Mouse (Mus musculus): ENCODE data around the gene Insr. TPM values are rescaled to one million over a fixed set of nuclear protein-coding genes. Genes with fewer than 3 reads are reported as not detected.
A peak's percentile ranks its signal among the peaks of the same experiment; 100 is the strongest.

Insr gene
- polyA plus RNA-seq, 1 experiment from 2014 or later = 56.1 TPM

DNA sequence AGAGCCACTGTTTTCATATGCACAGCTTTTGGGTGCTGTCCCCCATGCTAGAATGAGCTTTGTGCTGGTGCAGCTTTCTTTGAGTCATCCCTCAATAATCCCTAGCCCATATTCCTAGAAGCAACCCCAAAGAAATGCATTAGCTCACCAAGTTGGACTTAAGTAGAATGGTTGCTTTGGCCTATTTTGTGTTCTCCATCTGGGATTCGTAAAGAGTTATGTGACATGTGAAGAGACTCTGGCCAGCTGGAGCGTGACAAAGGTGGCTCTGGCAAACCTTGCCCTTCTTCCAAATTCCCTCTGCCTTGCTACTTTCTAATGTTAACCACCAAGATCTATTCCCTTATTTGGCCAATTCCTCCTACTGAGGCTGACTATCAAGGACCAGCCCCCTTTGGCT, 22.7 kb upstream of the Insr start:
- Histone ChIP-seq H3K9me3 (0 out of 2 replicates have a peak, but pooled peaks cover 7% of the 10 kb centered on the region), H3K27me3 (no peaks in the 10 kb centered on the region), H3K4me2 (no peak overlapping the region), H3K4me1 (replicated peaks) (no peaks in the 10 kb centered on the region), H3K27ac (no peak overlapping the region), H3K36me3 (no peaks in the 10 kb centered on the region), H3K4me3 (no peak overlapping the region), H3K9ac (no peak overlapping the region)
- 90% methylated on average over 2 of the region's 2 CpGs for WGBS
- no peak for ATAC-seq (ENCODE audit: low FRiP score)

DNA sequence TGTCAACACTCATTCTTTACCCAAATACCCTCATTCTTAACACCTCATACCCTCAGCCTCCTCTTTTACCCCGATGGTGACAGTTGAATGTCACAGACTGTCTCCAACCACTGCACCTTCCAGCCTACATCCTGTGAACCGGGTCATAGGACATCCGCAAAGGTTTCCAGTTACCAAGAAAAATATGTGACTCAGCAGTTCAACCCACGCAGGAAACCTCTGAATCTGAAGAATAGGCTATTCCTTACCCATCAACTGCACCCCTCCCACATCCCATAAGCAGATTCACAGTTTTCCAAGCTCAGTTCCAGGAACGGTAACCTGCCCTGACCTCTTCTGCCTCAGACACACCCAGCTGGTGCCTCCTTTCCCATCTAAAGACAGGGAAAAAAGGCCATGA, 19.9 kb upstream of the Insr start:
- no peak overlapping the region for H3K27ac ChIP-seq
- WGBS = 85% methylated on average over 5 of the region's 5 CpGs

DNA sequence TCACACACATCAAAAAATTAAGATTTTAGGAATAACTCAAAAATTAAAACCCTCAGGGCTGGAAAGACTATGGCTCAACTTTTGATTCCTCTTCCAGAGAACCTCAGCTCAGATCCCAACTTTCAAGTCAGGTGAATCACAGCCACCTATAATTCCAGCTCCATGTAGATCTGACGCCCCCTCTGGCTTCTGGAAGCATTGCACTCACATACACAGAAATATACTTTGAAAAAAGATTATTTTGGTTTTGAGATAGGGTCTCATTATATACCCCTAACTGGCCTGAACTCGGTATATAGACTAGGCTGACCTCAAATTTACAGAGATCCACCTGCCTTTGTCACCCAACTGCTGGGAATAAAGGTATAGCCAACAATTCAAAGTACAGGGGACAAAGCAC, 6.4 kb upstream of the Insr start:
- ATAC-seq (ENCODE audit: low FRiP score) = no peak
- H3K27me3 ChIP-seq = no peaks in the 10 kb centered on the region
- no peak overlapping the region for H3K27ac ChIP-seq
- WGBS = 33% methylated on average over 2 of the region's 2 CpGs
- H3K9me3 ChIP-seq = no peaks in the 10 kb centered on the region
- no peak overlapping the region for H3K4me3 ChIP-seq
- H3K36me3 ChIP-seq = no peaks in the 10 kb centered on the region
- no peak overlapping the region for H3K9ac ChIP-seq
- no peaks in the 10 kb centered on the region for H3K4me1 ChIP-seq (replicated peaks)
- no peak overlapping the region for H3K4me2 ChIP-seq

More for the DNA sequence above, 19.9 kb upstream of the Insr start:
- no peaks in the 10 kb centered on the region for H3K9me3 ChIP-seq
- H3K4me1 ChIP-seq (replicated peaks) = no peaks in the 10 kb centered on the region
- H3K4me2 ChIP-seq = no peak overlapping the region
- no peak overlapping the region for H3K9ac ChIP-seq
- no peak for ATAC-seq (ENCODE audit: low FRiP score)
- H3K27me3 ChIP-seq = no peaks in the 10 kb centered on the region
- no peak overlapping the region for H3K4me3 ChIP-seq
- no peaks in the 10 kb centered on the region for H3K36me3 ChIP-seq

DNA sequence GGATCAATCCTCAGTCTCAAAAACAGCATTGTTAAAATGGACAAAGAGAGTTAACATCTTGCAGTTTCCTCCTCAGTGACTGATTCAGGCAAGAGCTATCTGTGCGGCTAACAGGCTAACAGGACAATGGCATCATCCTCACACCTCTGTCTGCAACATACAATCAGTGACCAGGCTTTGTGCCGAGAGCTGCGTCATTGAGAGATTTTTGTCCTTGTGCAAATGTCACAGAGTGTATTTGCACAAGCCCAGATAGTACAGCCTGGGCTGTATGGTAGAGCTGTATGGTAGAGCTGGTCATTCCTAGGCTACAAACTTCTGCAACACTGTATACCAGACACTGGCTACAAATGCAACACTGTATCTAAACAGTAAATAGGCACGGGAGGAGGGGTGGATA, 5.2 kb upstream of the Insr start:
- no peak overlapping the region for H3K27ac ChIP-seq
- no peak overlapping the region for H3K9ac ChIP-seq
- H3K4me1 ChIP-seq (replicated peaks) = 0 out of 2 replicates have a peak, but pooled peaks cover 3% of the 10 kb centered on the region
- H3K9me3 ChIP-seq = no peaks in the 10 kb centered on the region
- H3K36me3 ChIP-seq = no peaks in the 10 kb centered on the region
- no peak overlapping the region for H3K4me3 ChIP-seq
- ATAC-seq (ENCODE audit: low FRiP score) = no peak
- WGBS = 85% methylated on average over 4 of the region's 4 CpGs
- H3K27me3 ChIP-seq = no peaks in the 10 kb centered on the region
- no peak overlapping the region for H3K4me2 ChIP-seq

DNA sequence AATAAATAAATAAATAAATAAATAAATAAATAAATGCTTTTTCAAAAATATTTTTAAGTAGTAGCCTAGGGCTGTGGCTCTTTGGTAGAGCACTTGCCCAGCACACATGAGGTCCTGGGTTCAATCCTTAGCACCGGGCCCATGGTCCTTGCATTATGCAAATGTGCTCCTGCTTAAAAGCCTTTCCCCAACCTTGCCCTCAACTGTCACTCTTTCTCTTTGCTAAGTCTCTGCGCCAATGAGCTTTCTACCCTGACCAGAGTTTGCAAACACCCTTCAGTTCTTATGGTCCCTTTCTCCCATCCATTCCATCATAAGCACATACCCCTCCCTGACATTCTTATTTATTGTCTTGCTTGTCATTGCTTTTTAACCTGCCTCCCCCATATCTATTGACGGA, 1.9 kb upstream of the Insr start:
- peaks cover 28% of the 10 kb centered on the region for H3K4me1 ChIP-seq (replicated peaks)
- H3K36me3 ChIP-seq = no peaks in the 10 kb centered on the region
- H3K9ac ChIP-seq = no peak overlapping the region
- WGBS = 90% methylated on average over 3 of the region's 3 CpGs
- H3K4me2 ChIP-seq = no peak overlapping the region
- ATAC-seq (ENCODE audit: low FRiP score) = no peak
- no peaks in the 10 kb centered on the region for H3K9me3 ChIP-seq
- H3K4me3 ChIP-seq = no peak overlapping the region
- no peak overlapping the region for H3K27ac ChIP-seq
- no peaks in the 10 kb centered on the region for H3K27me3 ChIP-seq

DNA sequence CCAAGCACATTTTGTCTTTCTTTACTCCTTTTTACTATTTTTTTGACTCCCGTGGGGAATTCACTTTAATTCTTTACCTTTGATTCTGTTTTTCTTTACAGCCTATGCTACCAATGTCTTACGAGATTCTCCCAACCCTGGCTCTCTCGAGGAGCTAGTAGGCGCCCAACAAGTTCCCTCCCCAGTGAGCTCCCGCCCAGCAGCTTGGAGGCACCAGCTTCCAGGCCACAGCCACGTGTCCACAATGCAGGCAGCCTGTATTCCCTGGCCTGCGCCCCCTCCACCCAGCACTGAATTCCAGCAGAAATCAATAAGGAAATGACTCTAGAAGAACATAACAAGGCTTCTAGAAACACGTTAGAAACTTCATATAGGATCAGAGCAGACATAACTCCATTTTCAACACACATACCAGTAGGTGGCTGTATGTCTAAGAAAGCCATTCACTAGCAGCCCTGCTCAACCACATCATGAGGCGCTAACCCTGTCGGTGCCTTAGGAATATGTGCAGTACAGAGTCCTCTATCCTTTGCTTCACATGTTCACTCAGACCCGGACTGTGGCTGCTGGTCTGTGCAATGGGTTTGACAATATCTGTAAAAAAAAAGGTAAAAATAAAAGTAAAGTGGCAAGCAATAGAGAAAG, 971 bp upstream of the Insr start:
- ATAC-seq (ENCODE audit: low FRiP score) = no peak
- no peaks in the 10 kb centered on the region for H3K27me3 ChIP-seq
- no peak overlapping the region for H3K27ac ChIP-seq
- H3K36me3 ChIP-seq = no peaks in the 10 kb centered on the region
- WGBS = 36% methylated on average over 11 of the region's 11 CpGs
- peaks cover 36% of the 10 kb centered on the region for H3K4me1 ChIP-seq (replicated peaks)
- peak overlapping the region; percentile 92 for H3K4me2 ChIP-seq
- no peaks in the 10 kb centered on the region for H3K9me3 ChIP-seq
- H3K9ac ChIP-seq = no peak overlapping the region
- peak overlapping the region; percentile 98; the same call in 1 of the 2 replicates for H3K4me3 ChIP-seq

DNA sequence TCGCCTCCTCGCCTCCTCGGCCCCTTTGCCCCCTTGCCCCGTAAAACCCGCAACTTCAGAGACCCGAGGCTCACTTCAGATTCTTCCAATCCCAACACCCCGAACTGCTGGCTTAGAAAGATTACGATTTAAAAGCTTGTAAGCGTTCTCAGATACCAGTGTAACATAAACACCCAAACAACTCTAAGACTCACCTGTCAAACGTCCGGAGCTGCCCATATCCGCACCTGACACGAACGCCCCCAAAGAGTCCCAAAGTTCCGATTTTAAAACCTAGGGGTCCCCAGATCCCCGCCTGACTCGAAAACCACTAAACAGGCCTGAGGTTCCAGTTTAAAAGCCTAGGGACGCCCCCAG, 282 bp upstream of the Insr start:
- H3K27ac ChIP-seq = peak overlapping the region; percentile 86
- H3K9me3 ChIP-seq = no peaks in the 10 kb centered on the region
- no peak for ATAC-seq (ENCODE audit: low FRiP score)

DNA sequence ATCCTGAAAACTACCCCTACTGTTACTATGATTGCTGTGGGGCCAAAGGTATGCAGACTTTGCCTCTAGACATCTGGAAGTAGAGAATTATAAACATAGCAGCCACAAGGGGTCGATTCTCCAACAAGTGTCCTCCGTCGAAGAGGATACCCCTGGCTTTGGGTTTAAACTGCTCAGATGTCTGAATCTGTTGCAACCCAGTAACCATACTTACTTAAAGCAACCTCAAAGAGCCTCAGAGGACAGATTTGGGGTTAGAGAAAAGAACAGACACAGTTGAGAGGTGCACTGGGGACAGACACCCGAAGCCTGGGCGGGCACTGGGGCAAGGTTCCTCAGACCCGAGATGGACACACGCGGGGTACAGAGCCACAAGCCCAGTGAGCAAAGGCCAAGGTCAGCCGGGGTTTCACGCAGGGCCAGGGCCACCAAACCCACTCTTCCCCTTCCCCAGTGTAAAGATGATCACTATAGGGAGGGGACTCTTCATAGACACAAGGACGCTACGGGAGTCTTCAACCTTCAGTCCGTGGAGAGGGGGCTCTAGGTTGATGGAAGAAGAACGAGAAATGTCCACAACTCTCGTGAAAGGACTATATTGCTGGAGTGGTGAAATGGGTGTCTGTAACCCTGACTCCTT, 1.1 kb downstream of the Insr start:
- Histone ChIP-seq H3K4me1 (replicated peaks) (peaks cover 42% of the 10 kb centered on the region), H3K36me3 (peaks cover 8% of the 10 kb centered on the region), H3K9ac (peak overlapping the region; percentile 97), H3K4me3 (peak overlapping the region; percentile 98), H3K27ac (peak overlapping the region; percentile 86; the same call in 1 of the 2 replicates), H3K9me3 (no peaks in the 10 kb centered on the region), H3K4me2 (peak overlapping the region; percentile 92), H3K27me3 (no peaks in the 10 kb centered on the region)
- peak; percentile 2; the same call in 1 of the 2 replicates for ATAC-seq (ENCODE audit: low FRiP score)
- 45% methylated on average over 15 of the region's 15 CpGs for whole genome bisulfite sequencing

More for the DNA sequence above, 282 bp upstream of the Insr start:
- Histone ChIP-seq H3K4me3 (peak overlapping the region; percentile 98), H3K9ac (peak overlapping the region; percentile 97), H3K4me2 (peak overlapping the region; percentile 92), H3K27me3 (no peaks in the 10 kb centered on the region), H3K36me3 (no peaks in the 10 kb centered on the region), H3K4me1 (replicated peaks) (peaks cover 42% of the 10 kb centered on the region)
- WGBS = under 1% methylated on average over 18 of the region's 18 CpGs

DNA sequence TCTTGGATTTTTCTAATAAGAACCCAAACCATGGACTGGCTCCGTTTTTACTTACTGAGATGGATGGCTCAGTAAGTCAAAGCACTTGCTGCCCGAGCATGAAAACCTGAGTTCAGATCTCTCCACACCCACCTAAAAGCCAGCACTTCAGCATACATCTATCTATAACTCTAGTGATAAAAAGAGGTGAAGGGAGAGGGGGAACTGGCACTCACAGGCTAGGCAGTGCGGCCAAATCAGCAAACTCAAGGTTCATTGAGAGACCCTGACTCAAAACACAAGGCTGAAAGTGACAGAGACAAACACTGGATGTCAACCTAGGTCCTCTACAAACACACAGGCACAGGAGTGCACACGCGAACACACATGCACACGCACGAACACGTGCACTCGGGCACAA, 2.2 kb downstream of the Insr start:
- no peak overlapping the region for H3K27ac ChIP-seq
- 97% methylated on average over 9 of the region's 9 CpGs for WGBS

DNA sequence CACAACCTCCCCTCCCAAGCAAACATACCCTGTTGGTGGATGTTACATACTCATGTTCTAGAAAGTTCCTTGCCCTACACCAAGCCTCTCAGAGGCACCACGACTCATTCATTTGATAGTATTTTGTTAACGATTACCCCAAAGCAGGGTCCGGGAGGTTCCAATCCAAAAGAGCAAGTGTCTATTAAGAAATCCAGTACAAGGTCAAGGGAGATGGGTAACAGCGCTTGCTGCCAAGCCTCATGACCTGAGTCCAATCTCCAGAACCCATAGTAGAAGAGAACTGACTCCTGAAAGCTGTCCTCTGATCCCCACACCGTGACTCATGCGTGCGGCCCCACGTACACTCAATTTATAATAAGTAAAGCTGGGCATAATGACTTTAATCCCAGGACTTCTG, 3.4 kb downstream of the Insr start:
- no peak overlapping the region for H3K4me2 ChIP-seq
- H3K9me3 ChIP-seq = no peaks in the 10 kb centered on the region
- no peak overlapping the region for H3K4me3 ChIP-seq
- H3K36me3 ChIP-seq = peaks cover 8% of the 10 kb centered on the region
- no peak for ATAC-seq (ENCODE audit: low FRiP score)
- WGBS = 98% methylated on average over 8 of the region's 8 CpGs
- no peaks in the 10 kb centered on the region for H3K27me3 ChIP-seq
- no peak overlapping the region for H3K27ac ChIP-seq
- no peak overlapping the region for H3K9ac ChIP-seq
- peaks cover 42% of the 10 kb centered on the region for H3K4me1 ChIP-seq (replicated peaks)

More for the DNA sequence above, 2.2 kb downstream of the Insr start:
- H3K27me3 ChIP-seq = no peaks in the 10 kb centered on the region
- ATAC-seq (ENCODE audit: low FRiP score) = no peak
- H3K9ac ChIP-seq = no peak overlapping the region
- H3K4me1 ChIP-seq (replicated peaks) = peaks cover 42% of the 10 kb centered on the region
- no peaks in the 10 kb centered on the region for H3K9me3 ChIP-seq
- H3K4me3 ChIP-seq = peak overlapping the region; percentile 98
- peaks cover 8% of the 10 kb centered on the region for H3K36me3 ChIP-seq
- H3K4me2 ChIP-seq = peak overlapping the region; percentile 92

DNA sequence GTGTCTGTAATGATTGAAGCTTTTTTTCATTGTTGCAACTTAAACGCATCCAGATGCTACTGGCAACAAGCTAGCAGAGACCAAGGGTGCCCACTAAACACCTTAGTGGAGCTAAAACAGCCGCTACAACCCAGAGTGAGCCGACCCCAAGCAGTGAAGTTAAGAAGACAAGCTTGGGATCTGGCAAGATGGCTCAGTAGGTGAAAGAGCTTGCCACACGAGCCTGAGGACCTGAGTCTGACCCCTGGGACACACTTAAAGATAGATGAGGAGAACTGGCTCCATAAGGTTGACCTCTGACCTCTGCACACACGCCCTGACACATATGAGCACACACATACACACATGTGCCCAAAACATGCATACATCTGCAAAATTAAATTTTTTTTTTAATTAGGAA, 4.2 kb downstream of the Insr start:
- Histone ChIP-seq H3K4me2 (no peak overlapping the region), H3K9me3 (no peaks in the 10 kb centered on the region), H3K27me3 (no peaks in the 10 kb centered on the region), H3K9ac (no peak overlapping the region), H3K27ac (no peak overlapping the region), H3K36me3 (peaks cover 8% of the 10 kb centered on the region), H3K4me3 (no peak overlapping the region), H3K4me1 (replicated peaks) (peaks cover 45% of the 10 kb centered on the region)
- no peak for ATAC-seq (ENCODE audit: low FRiP score)
- 81% methylated on average over 5 of the region's 5 CpGs for WGBS

DNA sequence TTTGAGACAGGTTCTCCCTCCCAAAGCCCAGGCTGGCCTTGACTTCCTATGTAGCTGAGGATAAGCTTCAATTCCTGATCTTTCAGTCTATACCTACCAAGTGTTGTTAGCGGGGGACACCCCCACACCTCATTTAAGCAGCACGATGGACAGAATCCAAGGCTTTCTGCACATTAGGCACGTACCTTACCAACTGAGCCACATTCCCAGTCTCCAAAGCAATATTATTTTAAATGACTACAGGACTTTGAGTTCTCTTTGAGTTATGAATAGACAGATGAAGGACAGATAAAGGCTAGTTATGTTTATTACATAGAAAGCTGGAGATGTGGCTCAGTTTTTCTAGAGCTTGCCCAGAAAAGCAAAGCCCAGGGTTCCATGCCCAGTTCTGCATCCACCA, 5.6 kb downstream of the Insr start:
- no peaks in the 10 kb centered on the region for H3K9me3 ChIP-seq
- no peak overlapping the region for H3K4me2 ChIP-seq
- 97% methylated on average over 3 of the region's 3 CpGs for WGBS
- H3K27me3 ChIP-seq = no peaks in the 10 kb centered on the region
- peaks cover 13% of the 10 kb centered on the region for H3K36me3 ChIP-seq
- no peak overlapping the region for H3K9ac ChIP-seq
- H3K27ac ChIP-seq = no peak overlapping the region
- peaks cover 42% of the 10 kb centered on the region for H3K4me1 ChIP-seq (replicated peaks)
- ATAC-seq (ENCODE audit: low FRiP score) = no peak
- no peak overlapping the region for H3K4me3 ChIP-seq

DNA sequence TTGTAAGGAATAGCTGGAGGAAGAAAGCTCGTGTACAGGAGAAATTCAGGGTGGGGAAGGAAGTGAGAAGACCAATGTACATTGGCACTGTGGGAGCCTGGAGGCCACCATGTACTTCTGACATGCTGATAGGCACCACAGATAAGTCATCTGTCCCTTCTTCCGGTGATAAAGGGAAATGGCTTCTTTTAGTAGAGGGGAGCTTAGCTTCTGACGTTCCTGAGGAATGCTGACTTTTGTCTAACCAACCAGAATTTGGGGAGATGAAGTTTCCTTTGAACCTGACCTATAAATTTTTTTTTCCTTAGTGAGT, 12.0 kb downstream of the Insr start:
- H3K4me2 ChIP-seq = no peak overlapping the region
- no peaks in the 10 kb centered on the region for H3K9me3 ChIP-seq
- H3K4me3 ChIP-seq = no peak overlapping the region
- H3K36me3 ChIP-seq = peaks cover 13% of the 10 kb centered on the region
- WGBS = 95% methylated on average over 3 of the region's 3 CpGs
- H3K27ac ChIP-seq = no peak overlapping the region
- H3K9ac ChIP-seq = no peak overlapping the region
- ATAC-seq (ENCODE audit: low FRiP score) = no peak
- H3K4me1 ChIP-seq (replicated peaks) = peaks cover 3% of the 10 kb centered on the region; the same call in 1 of the 2 replicates
- no peaks in the 10 kb centered on the region for H3K27me3 ChIP-seq

Data from hindbrain, embryonic 13.5 days (tissue).